Comparison of ENCODE assay signal across 26 mouse cellular contexts in the genomic region with DNA sequence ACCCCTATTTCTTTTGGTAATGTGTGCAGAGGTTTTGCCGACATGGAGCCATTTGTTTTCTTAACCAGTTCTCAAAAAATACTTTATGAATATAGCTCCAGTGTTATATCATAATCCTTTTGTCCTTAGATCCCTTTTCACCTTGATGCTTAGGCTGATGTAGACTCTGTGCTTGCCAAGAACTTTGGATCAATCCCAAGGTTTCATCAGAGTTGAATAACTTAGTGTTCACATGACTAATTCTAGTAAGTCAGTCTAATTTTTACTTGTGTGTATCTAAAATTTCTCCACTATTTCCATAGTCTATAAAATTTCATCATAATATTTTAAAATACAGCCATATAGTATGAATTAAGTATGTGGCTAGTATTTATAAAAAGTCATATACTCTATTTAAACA.
DNase-seq lines count a peak whose midpoint lies in the region; ATAC-seq and TF ChIP-seq lines count a peak whose summit lies in the region.
"Had no signal": no experiment of that assay in that cellular context is flagged by ENCODE, and none has a peak within 500 bp of the region (broad histone marks: within the 10 kb centered on the region; RNA-seq: fewer than 3 reads in every experiment).

No protein-coding gene starts in this region.

- no peak overlapping the region for H3K4me2 ChIP-seq in hindbrain, postnatal 0 days (ENCODE audit: low read depth, low read length)
- no peak overlapping the region for H3K4me2 ChIP-seq in hindbrain, embryonic 12.5 days (replicated peaks)
- H3K4me2 ChIP-seq: embryonic facial prominence, embryonic 12.5 days; embryonic facial prominence, embryonic 15.5 days; heart, embryonic 12.5 days; heart, embryonic 15.5 days; hindbrain, embryonic 15.5 days had no signal

- ATAC-seq in hindbrain, postnatal 0 days: no peak
- ATAC-seq in hindbrain, embryonic 12.5 days (ENCODE audit: low FRiP score): no peak
- no peak for ATAC-seq in megakaryocyte, adult 5-6 weeks (ENCODE audit: poor library complexity, severe bottlenecking)
- ATAC-seq: activated CD4-positive, CD25-positive, alpha-beta regulatory T cell, adult 4 months; CD4-positive, CD25-positive, alpha-beta regulatory T cell, adult 4 months; forebrain, embryonic 14.5 days; forebrain, postnatal 0 days; intestine, embryonic 16.5 days had no signal

- DNase-seq in hindbrain, postnatal 0 days (ENCODE audit: low spot score): peak; percentile 13
- DNase-seq in Muller cell, postnatal 12 days (ENCODE audit: inconsistent ontology term): peak; percentile 60
- peak; percentile 16 for DNase-seq in adipocyte (ENCODE audit: low spot score)
- DNase-seq in spleen, adult 18-20 months: no peak
- DNase-seq: adrenal gland, postnatal 25 days; cerebellum, adult 11 months; cerebellum, adult 2 months; cerebellum, adult 9-11 months; cerebellum, postnatal 25 days; forebrain, postnatal 0 days; gastrocnemius, adult 2 months; gastrocnemius, postnatal 14 days; heart, adult 11 months; heart, postnatal 10 days; heart, postnatal 36 days had no signal

- H3K36me3 ChIP-seq in hindbrain, postnatal 0 days (ENCODE audit: insufficient read depth, low read length): no peaks in the 10 kb centered on the region
- no peaks in the 10 kb centered on the region for H3K36me3 ChIP-seq in hindbrain, embryonic 12.5 days
- H3K36me3 ChIP-seq: embryonic facial prominence, embryonic 12.5 days; embryonic facial prominence, embryonic 15.5 days; heart, embryonic 12.5 days; heart, embryonic 15.5 days; hindbrain, embryonic 15.5 days had no signal

- no peak overlapping the region for H3K4me3 ChIP-seq in hindbrain, postnatal 0 days (ENCODE audit: low read length)
- H3K4me3 ChIP-seq in hindbrain, embryonic 12.5 days: no peak overlapping the region
- H3K4me3 ChIP-seq: embryonic facial prominence, embryonic 12.5 days; embryonic facial prominence, embryonic 15.5 days; gastrocnemius, adult 2 months; heart, embryonic 12.5 days; heart, embryonic 15.5 days; hindbrain, embryonic 15.5 days had no signal

- no peaks in the 10 kb centered on the region for H3K9me3 ChIP-seq in hindbrain, postnatal 0 days (ENCODE audit: low read length)
- no peaks in the 10 kb centered on the region for H3K9me3 ChIP-seq in hindbrain, embryonic 12.5 days (replicated peaks)
- H3K9me3 ChIP-seq: embryonic facial prominence, embryonic 12.5 days; embryonic facial prominence, embryonic 15.5 days; heart, embryonic 12.5 days; heart, embryonic 15.5 days; hindbrain, embryonic 15.5 days had no signal

- no peaks in the 10 kb centered on the region for H3K4me1 ChIP-seq in hindbrain, postnatal 0 days (ENCODE audit: insufficient read depth, low read length)
- H3K4me1 ChIP-seq in hindbrain, embryonic 12.5 days: no peaks in the 10 kb centered on the region
- H3K4me1 ChIP-seq: embryonic facial prominence, embryonic 12.5 days; embryonic facial prominence, embryonic 15.5 days; heart, embryonic 12.5 days; heart, embryonic 15.5 days; hindbrain, embryonic 15.5 days had no signal

- no peak overlapping the region for H3K9ac ChIP-seq in hindbrain, postnatal 0 days (replicated peaks; ENCODE audit: low read length)
- no peak overlapping the region for H3K9ac ChIP-seq in hindbrain, embryonic 12.5 days
- H3K9ac ChIP-seq: embryonic facial prominence, embryonic 12.5 days; embryonic facial prominence, embryonic 15.5 days; forebrain, postnatal 0 days; heart, embryonic 12.5 days; heart, embryonic 15.5 days; hindbrain, embryonic 15.5 days had no signal

- H3K27ac ChIP-seq in hindbrain, postnatal 0 days: no peak overlapping the region
- no peak overlapping the region for H3K27ac ChIP-seq in hindbrain, embryonic 12.5 days
- H3K27ac ChIP-seq: embryonic facial prominence, embryonic 12.5 days; embryonic facial prominence, embryonic 15.5 days; gastrocnemius, adult 2 months; heart, embryonic 15.5 days; hindbrain, embryonic 15.5 days had no signal

- no peaks in the 10 kb centered on the region for H3K27me3 ChIP-seq in hindbrain, postnatal 0 days (ENCODE audit: insufficient read depth, low read length)
- H3K27me3 ChIP-seq in hindbrain, embryonic 12.5 days: no peaks in the 10 kb centered on the region
- H3K27me3 ChIP-seq: embryonic facial prominence, embryonic 12.5 days; embryonic facial prominence, embryonic 15.5 days; heart, embryonic 12.5 days; heart, embryonic 15.5 days; hindbrain, embryonic 15.5 days had no signal

- TF ChIP-seq CTCF in hindbrain, postnatal 0 days (IDR thresholded peaks at IDR 0.05; ENCODE audit: low read depth): no peak

- 71% methylated on average over 1 of the region's 1 CpGs for WGBS in hindbrain, postnatal 0 days
- 96% methylated on average over 1 of the region's 1 CpGs for WGBS in hindbrain, embryonic 12.5 days

Comparison
In these comparisons a context has a peak if more than half of its experiments do, and no peak if none do; other contexts are left out.
1. DNase-seq: peak in hindbrain, postnatal 0 days (single experiment), Muller cell, postnatal 12 days (single experiment) and adipocyte (single experiment); none in spleen, adult 18-20 months (0 of 2).